Mouse (Mus musculus): ENCODE results near the gene Dchs2.

GRCm38 (mm10) chr3:83286975-83287405 lies 159.2 kb downstream of the Dchs2 start:
- TF ChIP-seq CTCF (IDR thresholded peaks at IDR 0.05): peak; percentile 71
- no peak for TF ChIP-seq EP300 (IDR thresholded peaks at IDR 0.05; ENCODE audit: insufficient read depth, low read depth, low read length)
- no peak for TF ChIP-seq POLR2A (IDR thresholded peaks at IDR 0.05; ENCODE audit: insufficient read depth, low read depth, low read length)
